Mouse (Mus musculus): ENCODE results near the gene Btbd8.

Gene Btbd8

DNA sequence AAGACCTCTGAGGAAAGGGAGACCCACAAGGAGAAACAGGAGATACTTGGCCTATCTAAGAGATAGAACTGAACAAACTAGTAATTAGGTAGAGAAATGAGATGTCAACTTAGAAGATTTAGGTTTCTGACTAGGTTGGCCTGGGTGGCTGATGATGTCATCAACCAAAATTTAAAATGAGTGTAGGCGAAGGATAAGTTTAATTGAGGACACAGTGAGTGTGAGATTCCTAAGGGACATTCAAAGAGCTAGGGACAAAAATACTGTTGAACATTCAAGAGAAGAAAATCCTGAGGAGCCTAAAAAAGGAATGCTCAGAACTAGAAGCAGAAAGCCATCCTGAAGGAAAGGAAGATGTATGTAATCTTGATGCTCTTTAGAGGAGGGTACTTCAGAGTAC, 78.3 kb downstream of the Btbd8 start:
- no peak for DNase-seq (ENCODE audit: low spot score in 2 of 2)

DNA sequence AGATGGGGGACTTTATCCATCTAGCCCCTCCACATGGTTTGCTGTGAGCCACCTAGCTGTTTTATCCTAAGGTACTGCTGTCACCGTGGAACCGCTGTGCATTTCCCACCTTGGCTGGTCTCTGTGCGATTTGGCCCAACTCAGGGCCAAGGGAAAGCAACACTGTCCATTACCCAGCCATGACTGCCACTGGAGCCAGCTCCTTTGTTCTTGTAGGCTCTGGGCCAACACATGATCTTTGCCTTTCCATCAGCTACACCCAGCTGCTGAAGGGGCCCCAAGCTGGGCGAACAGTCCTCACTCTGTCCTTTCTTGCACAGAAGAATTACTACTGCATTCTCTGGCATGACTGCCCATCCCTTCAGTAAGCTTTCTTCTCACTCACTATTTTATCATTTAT, 80.8 kb downstream of the Btbd8 start:
- DNase-seq (ENCODE audit: low spot score in 2 of 2), result no peak

DNA sequence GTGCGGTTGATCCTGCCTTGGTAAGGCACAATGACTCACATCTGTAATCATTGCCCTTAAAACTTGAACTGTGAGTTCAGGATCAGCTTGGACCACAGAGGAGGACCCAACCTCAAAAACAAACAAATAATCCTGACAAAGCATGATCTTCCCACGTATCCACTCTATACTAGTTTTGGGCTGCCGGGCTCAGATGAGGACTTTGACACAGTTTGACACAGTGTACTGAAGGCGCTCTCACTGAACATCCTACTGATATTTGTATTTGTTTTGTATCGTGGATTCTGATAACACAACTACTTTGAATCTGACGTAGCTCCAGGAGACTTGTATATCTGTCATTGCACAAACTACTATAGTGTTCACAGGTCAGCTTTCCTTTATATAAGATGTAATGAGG, 83.6 kb downstream of the Btbd8 start:
- DNase-seq (ENCODE audit: low spot score in 2 of 2), result no peak

DNA sequence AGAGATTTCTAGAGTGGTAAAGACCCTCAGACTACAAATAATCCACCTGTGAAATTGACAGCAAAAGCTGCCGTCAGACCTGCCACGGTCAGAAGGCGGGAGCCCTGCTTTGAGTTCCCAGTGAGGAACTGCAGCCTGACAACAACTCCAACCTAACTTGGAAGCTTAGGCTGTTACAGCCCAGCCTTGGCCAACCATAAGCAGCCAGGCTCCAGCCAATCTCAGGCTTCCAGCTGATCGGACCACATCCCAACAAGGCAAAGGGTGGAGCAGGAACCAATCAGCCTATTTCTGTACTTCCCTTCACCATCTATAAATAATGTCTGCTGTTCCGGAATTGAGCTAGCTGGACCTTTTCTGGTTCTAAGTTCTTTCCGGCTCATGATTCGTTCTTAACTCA, 84.1 kb downstream of the Btbd8 start:
- no peak for DNase-seq (ENCODE audit: low spot score in 2 of 2)

DNA sequence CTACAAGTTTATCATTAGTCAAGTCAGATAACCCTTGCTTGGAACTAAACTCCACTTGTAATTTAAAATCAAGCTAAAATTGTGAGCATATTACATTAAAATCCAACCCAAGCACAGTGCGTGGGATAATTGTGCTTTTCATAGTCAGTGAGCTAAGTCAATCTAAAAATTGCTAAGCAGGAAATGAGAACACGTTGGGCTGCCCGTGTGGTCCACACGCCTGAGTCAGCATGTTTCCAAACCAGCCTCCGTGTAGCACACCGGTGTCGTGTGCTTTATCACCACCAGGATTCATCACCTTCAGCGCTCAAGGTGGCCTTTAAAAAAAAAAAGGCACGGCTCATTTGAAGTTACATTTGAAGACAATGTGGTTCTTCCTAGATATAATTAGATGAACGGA, 86.5 kb downstream of the Btbd8 start:
- DNase-seq (ENCODE audit: low spot score in 2 of 2), result no peak

DNA sequence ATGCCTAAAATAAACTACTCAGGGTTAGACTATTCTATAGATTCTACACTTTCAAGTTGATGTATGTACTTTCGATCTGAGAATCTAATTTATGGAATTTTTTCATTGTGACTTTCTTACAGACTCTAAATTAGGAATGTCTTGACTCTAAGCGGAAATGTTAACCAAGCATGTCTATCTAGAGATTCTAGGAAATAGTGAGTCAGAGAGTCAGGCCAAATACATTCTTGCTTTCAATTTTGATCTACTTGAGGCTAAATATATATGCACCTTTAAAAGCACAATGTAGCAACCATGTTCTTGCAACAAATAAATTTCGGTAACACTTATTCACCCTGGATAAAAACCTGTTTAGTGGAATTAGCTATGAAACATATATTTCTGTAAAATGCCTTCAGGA, 91.1 kb downstream of the Btbd8 start:
- DNase-seq (ENCODE audit: low spot score in 2 of 2), result no peak

DNA sequence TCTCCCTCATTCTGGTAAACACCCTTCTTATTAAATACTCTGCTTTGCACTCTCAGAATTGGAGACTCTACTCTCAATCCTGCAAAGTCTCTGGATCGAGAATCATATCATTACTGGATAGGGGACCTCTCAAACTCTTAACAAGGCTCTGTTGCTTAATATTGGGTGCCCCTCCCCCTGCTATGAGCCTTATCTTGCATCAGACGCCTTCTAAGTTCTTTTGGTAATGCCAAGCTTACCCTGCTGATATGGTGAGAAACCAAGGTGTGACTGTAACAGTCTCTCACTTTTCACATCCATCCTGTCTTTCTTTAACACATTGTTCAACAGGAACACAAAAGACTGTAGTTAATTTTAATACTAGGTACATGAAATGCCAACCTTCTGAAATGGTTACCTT, 95.8 kb downstream of the Btbd8 start:
- no peak for DNase-seq (ENCODE audit: low spot score in 2 of 2)

DNA sequence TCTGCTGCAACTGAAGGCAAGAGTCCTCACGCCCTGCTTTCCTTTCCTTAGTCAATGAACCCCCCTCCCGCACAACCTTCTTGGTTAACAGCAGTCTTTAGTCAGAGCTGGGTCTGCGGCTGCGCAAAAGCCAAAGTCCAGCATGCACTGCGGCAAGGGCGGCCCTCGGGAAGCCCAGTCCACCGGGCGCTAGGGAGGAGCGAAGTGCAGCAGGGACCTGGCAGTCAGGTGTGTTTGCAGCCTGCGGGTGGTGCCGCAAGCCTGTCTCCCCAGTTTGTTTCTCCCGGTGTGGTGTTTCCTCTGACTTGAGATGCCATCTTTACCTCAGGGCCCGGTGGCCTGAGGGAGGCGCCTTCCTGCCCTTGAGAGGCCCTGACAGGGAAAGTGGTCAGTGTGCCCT, 96.8 kb downstream of the Btbd8 start, which contains the start of gene 1700028K03Rik:
Gene 1700028K03Rik, plus strand, starts transcription at position 129 of the 400 bp plus-strand sequence.
- DNase-seq (ENCODE audit: low spot score in 2 of 2), result no peak

DNA sequence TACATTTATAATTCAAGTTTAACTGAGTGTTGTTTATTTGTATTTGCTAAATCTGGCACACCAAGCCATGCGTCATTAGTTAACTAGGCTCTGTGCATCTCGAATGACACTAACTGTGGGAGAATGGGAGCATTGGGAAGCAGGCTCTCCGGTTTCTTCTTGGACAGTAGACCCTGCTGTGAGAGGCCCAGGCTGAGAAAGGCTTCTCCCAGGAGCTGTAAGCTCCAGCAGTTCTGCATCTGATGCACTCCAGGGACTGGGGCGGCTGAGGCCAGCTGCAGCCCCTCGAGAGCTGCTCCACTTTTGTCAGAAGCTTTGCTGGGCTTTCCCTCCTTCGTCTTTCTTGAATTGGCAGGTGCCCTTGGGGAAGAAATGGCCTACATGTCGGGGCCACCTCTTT, 103.9 kb downstream of the Btbd8 start:
- DNase-seq (ENCODE audit: low spot score in 2 of 2), result no peak

DNA sequence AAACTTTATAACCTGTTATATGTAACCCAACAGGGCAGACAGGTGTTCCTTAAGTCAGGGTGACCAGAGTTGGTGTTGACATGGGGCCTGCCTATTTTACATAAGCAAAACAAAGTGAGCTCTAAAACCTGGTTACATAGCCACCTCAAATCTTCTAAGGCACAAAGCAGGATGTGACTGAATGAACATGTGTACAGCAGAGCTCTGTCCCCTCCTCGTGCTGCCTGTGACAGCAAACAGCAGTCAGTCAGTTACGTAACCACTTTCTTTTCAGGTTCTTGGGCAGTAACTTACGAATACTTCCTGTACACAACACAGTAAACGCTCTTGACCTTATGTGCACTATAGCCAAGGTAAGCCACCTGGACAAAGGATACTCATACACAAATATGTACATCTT, 108.1 kb downstream of the Btbd8 start:
- no peak for DNase-seq (ENCODE audit: low spot score in 2 of 2)

DNA sequence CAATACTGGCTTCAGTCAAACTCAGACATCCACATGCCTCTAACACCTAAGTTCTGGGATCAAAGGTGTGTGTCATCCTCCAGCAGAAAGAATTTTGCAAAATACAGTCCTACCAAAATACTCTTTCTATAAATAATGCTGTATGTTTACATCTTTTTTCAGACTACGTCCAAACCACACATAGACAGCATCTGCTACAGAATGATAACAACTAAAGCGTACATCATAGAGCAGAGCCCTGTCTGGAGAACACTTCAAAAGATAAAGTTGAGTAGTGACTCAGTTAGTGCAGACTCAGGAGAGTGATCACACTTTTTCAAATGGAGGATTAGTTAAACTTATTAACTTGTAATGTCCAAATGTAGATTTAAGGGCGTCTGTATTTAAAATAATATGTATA, 110.2 kb downstream of the Btbd8 start:
- no peak for DNase-seq (ENCODE audit: low spot score in 2 of 2)

DNA sequence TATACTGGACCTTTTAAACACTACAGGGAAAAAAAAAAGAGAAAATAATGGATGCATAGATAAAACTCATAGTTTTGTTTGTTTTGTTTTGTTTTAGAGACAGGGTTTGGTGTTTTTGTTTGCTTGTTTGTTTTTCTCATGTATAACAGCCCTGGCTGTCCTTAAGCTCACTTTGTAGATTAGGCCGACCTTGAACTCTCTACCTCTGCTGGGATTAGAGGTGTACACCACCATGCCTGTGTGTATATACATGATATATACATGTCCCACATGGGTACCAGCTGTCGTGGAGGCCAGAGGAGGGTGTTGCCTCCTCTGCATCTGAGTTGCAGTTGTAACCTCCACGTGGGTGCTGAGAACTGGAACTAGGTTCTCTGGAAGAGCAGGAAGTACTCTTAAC, 110.6 kb downstream of the Btbd8 start:
- DNase-seq (ENCODE audit: low spot score in 2 of 2), result no peak

DNA sequence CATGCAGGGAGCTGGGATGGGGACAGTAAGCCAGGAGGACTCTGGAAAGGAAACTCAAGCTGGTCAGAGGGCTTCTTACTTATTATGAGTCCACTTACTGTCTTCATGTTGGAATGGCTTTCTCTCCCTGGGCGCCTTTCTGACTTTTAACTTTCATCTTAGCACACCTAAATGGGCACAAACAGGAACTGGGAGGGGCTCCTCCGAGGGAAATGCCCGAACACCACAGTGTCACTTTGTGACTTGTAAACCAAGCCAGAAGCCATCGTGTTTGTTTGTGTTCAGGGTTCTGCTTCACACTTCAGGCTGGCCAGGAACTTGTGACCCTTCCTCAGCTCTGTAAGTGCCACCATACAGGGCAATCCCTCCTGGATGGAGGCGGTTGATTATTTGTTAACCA, 116.5 kb downstream of the Btbd8 start:
- DNase-seq (ENCODE audit: low spot score in 2 of 2), result no peak

DNA sequence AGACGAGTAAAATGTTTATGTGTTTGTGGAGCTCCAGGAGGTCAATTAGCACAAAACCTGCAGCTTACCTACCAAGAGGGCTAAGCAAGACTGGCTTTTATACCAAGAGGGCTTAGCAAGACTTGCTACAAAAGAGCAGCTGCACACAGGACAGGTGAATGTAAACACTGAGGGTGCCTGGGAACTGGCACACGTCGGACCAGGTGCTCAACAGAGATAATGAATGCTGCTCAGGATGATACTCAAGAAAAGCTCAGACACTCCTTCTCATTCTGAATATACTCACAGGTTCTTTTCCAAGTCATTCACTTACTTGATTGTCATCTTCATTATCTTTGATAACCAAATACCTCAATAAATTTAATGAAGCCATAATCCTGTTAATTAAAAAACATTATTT, 119.2 kb downstream of the Btbd8 start:
- DNase-seq (ENCODE audit: low spot score in 2 of 2), result no peak
